Mouse (Mus musculus) liver, embryonic 14.5 days (tissue): ENCODE results near the gene Acoxl. TPM values are rescaled to one million over a fixed set of nuclear protein-coding genes. Genes with fewer than 3 reads are reported as not detected.

Experiments used
- ATAC-seq: fragments of 200-750 bp; cut with Nextera tagmentation; 2 replicates; pipeline ENCODE4 v1.8.0; 2017; ENCODE audit warnings: moderate number of reproducible peaks, mild to moderate bottlenecking, moderate library complexity; ENCODE audit not compliant: insufficient read depth
- DNase-seq, 3 experiments: peaks; one replicate each; pipeline ENCODE4 v3.0.0-alpha.2; 2012 to 2013; ENCODE audit warnings: low read depth in 3 of 3, low spot score in 3 of 3
- H3K27ac ChIP-seq: fragments of 300-500 bp; sonication (generic); 2 replicates; pipeline ENCODE4 v1.5.1; 2014; ENCODE audit warnings: moderate library complexity, mild to moderate bottlenecking, control low read depth, inconsistent platforms
- H3K27me3 ChIP-seq: fragments of 300-500 bp; sonication (generic); 2 replicates; pipeline ENCODE4 v1.6.1; 2014; ENCODE audit warnings: mild to moderate bottlenecking, low read length, moderate library complexity; ENCODE audit not compliant: control insufficient read depth, insufficient read depth
- H3K36me3 ChIP-seq: fragments of 300-500 bp; sonication (generic); replicated peaks from 2 replicates; pipeline ENCODE4 v1.6.1; 2014; ENCODE audit warnings: low read depth; ENCODE audit not compliant: control insufficient read depth, insufficient read depth
- H3K4me1 ChIP-seq, 2 experiments: fragments of 200-500 bp in 1 of 2; fragments of 300-500 bp in 1 of 2; sonication (generic) in 1 of 2; replicated peaks; 2 replicates each; pipeline ENCODE4 v1.6.1; 2012 to 2014; ENCODE audit warnings: antibody characterized with exemption in 1 of 2, inconsistent platforms in 1 of 2, low read length in 1 of 2; ENCODE audit not compliant: control insufficient read depth in 2 of 2, insufficient read depth in 2 of 2
- H3K4me2 ChIP-seq: fragments of 300-500 bp; sonication (generic); 2 replicates; pipeline ENCODE4 v1.6.1; 2014; ENCODE audit warnings: low read depth, mild to moderate bottlenecking, control low read depth, moderate library complexity
- H3K4me3 ChIP-seq, 2 experiments: fragments of 200-500 bp in 1 of 2; fragments of 300-500 bp in 1 of 2; sonication (generic) in 1 of 2; 2 replicates each; pipeline ENCODE4 v1.5.1; 2012 to 2014; ENCODE audit warnings: low read depth in 2 of 2, low read length in 2 of 2, mild to moderate bottlenecking in 2 of 2, control low read depth in 1 of 2, inconsistent platforms in 1 of 2, moderate library complexity in 1 of 2; ENCODE audit not compliant: insufficient read depth in 1 of 2
- H3K9ac ChIP-seq: fragments of 300-500 bp; sonication (generic); replicated peaks from 2 replicates; pipeline ENCODE4 v1.6.1; 2014; ENCODE audit warnings: mild to moderate bottlenecking, control low read depth, moderate library complexity
- H3K9me3 ChIP-seq: fragments of 300-500 bp; sonication (generic); 2 replicates; pipeline ENCODE4 v1.6.1; 2016; ENCODE audit warnings: low read length, mixed read lengths; ENCODE audit not compliant: control insufficient read depth
- CTCF ChIP-seq: IDR thresholded peaks from 2 replicates; pipeline ENCODE4 v1.5.1; 2016; ENCODE audit warnings: antibody characterized with exemption, low read depth, control low read depth
- EP300 ChIP-seq: IDR thresholded peaks from 2 replicates; pipeline ENCODE4 v1.6.1; 2016; ENCODE audit warnings: antibody characterized with exemption, low read depth
- WGBS: fragments of 180-500 bp; shearing (Covaris S2); extraction: QIAGEN DNeasy Blood & Tissue Kit; methylation state at CpG from one replicate; pipeline ENCODE4 v1.1.7; 2014; ENCODE audit not compliant: insufficient replicate concordance; 5-methylcytosine and 5-hydroxymethylcytosine counted together
- polyA plus RNA-seq, 2 experiments: library from polyadenylated mRNA; depleted of rRNA in 1 of 2; stranded (reverse) in 1 of 2; unstranded in 1 of 2; fragments of >200 nt; fragmentation: Nextera tagmentation in 1 of 2; extraction: Ambion mirVana in 1 of 2; gene quantifications; 2 replicates each; pipeline versions ENCODE4 v1.2.1 to v1.2.3; 2012 to 2014

Acoxl gene
- polyA plus RNA-seq, 2 experiments: not detected

DNA sequence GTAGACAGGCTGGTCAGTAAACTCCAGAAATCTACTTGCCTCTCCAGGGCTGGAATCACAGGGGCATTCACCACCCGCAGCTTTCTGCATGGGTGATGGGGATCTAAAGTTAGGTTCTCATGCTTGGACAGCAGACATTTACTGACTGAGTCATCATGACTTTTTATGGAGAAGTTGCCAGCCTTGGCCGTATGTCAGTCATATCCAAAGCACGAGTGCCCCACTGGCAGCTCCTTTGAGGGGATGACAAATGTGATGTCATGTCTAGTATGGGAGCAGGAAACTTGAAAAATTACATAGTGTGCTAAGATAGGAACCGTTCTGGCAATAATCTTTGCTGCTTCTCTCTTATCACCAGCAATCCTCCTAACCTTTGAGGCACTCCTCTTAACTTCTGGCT lies 144.6 kb downstream of the Acoxl start:
- TF ChIP-seq EP300: no peak
- no peak for TF ChIP-seq CTCF
- ATAC-seq: no peak
- Histone ChIP-seq H3K27me3 (no peaks in the 10 kb centered on the region), H3K9ac (no peak overlapping the region), H3K9me3 (no peaks in the 10 kb centered on the region), H3K4me2 (no peak overlapping the region), H3K27ac (no peak overlapping the region), H3K4me3 (no peak overlapping the region), H3K36me3 (no peaks in the 10 kb centered on the region), H3K4me1 (peaks cover 0 to 5% of the 10 kb centered on the region in 2 experiments; a peak in 2 of 4 replicates)
- DNase-seq: no peak
- 37% methylated on average over 4 of the region's 4 CpGs for WGBS

DNA sequence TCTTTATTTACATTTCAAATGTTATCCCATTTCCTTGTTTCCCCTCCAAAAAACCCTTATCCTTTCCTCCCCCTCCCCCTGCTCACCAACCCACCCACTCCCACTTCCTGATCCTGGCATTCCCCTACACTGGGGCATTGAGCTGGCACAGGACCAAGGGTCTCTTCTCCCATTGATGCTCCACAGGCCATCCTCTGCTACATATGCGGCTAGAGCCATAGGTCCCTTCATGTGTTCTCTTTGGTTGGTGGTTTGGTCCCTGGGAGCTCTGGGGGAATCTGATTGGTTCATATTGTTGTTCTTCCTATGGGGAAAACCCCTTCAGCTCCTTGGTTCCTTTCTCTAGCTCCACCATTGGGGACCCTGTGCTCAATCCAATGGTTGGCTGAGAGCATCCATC lies 145.3 kb downstream of the Acoxl start:
- WGBS: 59% methylated on average over 1 of the region's 1 CpGs
- Histone ChIP-seq H3K4me2 (no peak overlapping the region), H3K9ac (no peak overlapping the region), H3K4me1 (peaks cover 0 to 5% of the 10 kb centered on the region in 2 experiments; a peak in 2 of 4 replicates), H3K4me3 (no peak overlapping the region), H3K27me3 (no peaks in the 10 kb centered on the region), H3K36me3 (no peaks in the 10 kb centered on the region), H3K9me3 (no peaks in the 10 kb centered on the region), H3K27ac (no peak overlapping the region)
- no peak for ATAC-seq
- TF ChIP-seq CTCF: no peak
- no peak for TF ChIP-seq EP300
- no peak for DNase-seq

DNA sequence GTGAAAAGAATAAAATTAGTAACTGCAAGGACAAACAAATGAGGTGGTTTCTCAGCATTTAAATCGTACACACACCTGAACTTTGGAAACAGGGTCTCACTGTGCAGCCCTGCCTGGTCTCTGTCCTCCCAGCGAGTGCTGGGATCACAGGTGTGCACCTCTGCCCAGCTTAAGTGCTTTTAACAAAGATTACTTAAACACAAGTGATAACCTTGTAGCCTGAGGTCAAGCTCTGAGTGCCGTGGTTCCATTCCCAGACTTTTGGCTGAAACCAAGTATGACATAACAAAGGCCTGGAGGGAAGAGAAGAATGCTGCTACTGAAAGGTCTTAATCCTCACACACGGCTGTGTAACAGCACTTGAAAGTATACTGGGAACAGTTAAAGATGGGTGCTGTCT lies 149.0 kb downstream of the Acoxl start:
- DNase-seq: no peak
- 37% methylated on average over 4 of the region's 4 CpGs for WGBS
- TF ChIP-seq EP300 (no peak), CTCF (no peak)

DNA sequence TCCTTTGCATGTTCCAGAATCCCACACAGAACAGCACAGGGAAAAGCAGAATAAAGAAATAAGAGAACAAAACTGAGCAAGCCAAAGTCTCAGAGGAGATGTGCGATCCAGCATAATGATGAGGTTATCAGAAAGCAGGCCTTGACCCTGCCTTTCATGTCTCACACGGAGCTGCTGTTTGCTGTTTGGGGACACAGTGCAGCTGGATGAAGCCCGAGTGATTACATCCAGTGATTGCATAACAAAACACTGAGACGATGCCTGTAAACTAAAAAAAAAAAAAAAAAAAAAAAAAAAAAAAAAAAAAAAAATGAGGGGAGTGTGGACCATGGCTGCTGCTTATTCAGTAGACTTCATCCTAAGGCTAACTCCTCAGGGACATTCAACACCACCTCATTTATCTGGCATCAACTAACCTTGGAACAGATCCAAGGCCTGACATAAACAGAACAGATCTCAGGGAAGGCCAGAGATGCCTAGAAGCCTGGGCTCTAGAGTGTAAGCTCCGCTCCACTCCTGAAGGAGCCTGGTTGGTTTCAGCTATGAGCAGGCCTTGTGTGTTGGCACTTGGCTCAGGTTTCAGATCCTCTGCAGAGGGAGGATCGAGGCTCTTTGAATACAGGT lies 152.3 kb downstream of the Acoxl start:
- no peak for ATAC-seq
- no peak overlapping the region for H3K27ac ChIP-seq
- no peak overlapping the region for H3K9ac ChIP-seq
- DNase-seq: no peak
- TF ChIP-seq CTCF: no peak
- TF ChIP-seq EP300: no peak
- peaks cover 0 to 10% of the 10 kb centered on the region in 2 experiments; a peak in 2 of 4 replicates for H3K4me1 ChIP-seq
- H3K27me3 ChIP-seq: no peaks in the 10 kb centered on the region
- 45% methylated on average over 6 of the region's 6 CpGs for WGBS
- H3K9me3 ChIP-seq: no peaks in the 10 kb centered on the region
- H3K4me3 ChIP-seq: no peak overlapping the region
- no peaks in the 10 kb centered on the region for H3K36me3 ChIP-seq
- no peak overlapping the region for H3K4me2 ChIP-seq

More for the DNA sequence above, 149.0 kb downstream of the Acoxl start:
- Histone ChIP-seq H3K4me1 (peaks cover 0 to 10% of the 10 kb centered on the region in 2 experiments; a peak in 2 of 4 replicates), H3K27me3 (no peaks in the 10 kb centered on the region), H3K4me3 (no peak overlapping the region), H3K9ac (no peak overlapping the region), H3K4me2 (no peak overlapping the region), H3K27ac (no peak overlapping the region), H3K36me3 (no peaks in the 10 kb centered on the region), H3K9me3 (no peaks in the 10 kb centered on the region)
- no peak for ATAC-seq

DNA sequence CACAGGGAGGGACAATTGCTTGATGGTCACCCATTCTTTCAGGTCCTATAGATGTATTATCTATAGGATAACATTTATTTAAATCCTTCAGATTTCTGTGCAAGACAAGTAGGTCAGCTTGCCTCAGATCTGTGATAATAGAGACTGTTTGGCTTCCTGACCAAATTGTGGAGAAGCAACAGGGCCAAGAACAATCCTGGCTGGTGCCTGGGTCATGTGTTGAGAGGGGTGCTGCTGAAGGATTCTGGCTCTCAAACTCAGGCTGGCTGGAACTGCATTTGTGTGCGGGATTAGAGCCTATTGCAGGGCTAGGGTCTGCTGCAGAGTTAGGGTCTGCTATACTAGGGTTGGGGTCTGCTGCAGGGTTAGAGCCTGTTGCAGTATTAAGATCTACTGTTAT lies 153.0 kb downstream of the Acoxl start:
- no peak overlapping the region for H3K27ac ChIP-seq
- H3K4me2 ChIP-seq: no peak overlapping the region
- H3K4me1 ChIP-seq: peaks cover 0 to 7% of the 10 kb centered on the region in 2 experiments; a peak in 2 of 4 replicates
- H3K9me3 ChIP-seq: no peaks in the 10 kb centered on the region
- no peak for DNase-seq
- WGBS: 57% methylated on average over 1 of the region's 1 CpGs
- TF ChIP-seq CTCF (no peak), EP300 (no peak)
- no peaks in the 10 kb centered on the region for H3K36me3 ChIP-seq
- no peaks in the 10 kb centered on the region for H3K27me3 ChIP-seq
- H3K9ac ChIP-seq: no peak overlapping the region
- H3K4me3 ChIP-seq: no peak overlapping the region
- ATAC-seq: no peak
